Mouse (Mus musculus) WW6 (cell line): ENCODE measurements around the gene Cdpf1.

Experiments used
- DNase-seq: peaks from one replicate; pipeline ENCODE4 v3.0.0-alpha.2; 2013; ENCODE audit warnings: low read depth, low spot score

The Cdpf1 gene

DNA sequence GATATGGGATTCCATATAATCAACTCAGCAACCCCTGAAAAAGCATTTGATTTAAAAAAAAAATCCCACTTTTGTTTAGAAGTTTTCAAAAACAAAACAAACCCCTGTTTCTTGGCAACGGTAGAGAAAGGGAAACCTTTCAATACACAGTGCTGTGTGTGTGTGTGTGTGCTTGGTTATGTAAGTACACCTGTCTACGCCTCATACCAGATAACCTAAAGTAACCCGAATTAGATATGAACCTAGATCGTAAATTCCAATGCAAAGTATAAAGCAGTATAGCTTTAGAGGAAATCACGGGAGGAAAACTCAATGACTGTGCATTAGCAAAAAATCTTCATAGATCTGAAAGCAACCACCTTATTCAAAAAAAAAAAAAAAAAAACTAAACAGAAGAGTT is 44.8 kb downstream of the Cdpf1 start:
- no peak for DNase-seq

DNA sequence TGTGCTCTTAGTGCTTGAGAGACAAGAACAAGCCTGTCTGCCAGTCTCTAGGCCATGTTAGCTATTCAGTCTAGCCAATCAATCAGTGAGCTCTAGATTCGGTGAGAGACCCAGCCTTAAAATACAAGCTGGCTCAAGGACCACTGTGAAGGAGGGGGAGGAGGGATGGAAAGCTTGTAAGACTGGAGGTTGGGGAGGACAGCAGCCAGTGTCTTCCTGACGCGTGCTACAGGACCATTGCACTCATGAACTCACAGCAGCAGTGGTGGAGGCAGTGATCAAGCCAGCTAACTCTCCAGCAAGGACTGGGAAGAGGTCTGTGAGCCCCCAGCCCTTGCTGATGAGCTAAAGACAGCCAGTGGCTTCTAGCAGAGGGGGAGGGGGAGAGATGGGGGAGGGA is 46.5 kb downstream of the Cdpf1 start:
- DNase-seq = no peak

DNA sequence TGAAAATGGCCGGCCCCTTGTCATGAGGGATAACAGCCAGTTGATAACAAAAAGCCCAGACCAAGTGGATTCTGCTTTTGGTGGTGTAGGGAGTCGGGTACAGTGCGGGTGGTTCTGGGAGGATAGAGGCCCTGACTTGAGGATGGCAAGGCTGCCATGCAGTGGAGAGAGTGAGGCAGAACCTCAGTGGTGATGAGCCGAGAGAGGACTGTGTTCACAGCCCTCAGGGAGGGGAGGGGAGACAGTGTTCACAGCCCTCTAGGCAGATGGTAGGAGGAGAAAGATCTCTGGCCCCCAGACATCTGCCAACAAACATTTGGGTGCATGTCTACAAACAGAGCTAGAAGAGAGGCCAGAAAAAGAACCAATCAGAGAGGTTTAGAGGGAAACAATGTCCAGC is 48.7 kb downstream of the Cdpf1 start:
- DNase-seq = no peak

DNA sequence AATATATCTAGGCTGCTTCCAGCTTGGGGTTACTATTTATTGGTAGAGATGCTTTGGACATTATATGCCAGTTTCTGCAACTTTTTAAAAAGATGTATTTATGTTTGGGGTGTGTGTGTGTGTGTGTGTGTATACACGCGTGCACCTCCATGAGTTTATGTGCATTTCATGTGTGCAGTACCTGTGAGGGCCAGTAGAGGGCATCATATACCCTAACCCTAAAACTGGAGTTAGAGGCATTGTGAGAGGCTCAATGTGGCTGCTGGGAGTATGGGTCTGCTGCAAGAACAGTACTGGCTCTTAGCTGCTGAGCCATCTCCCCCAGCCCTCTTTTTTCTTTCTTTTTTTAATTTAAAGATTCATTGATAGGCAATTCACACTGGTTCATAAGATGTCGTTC is 53.7 kb downstream of the Cdpf1 start:
- DNase-seq = no peak
